Mouse (Mus musculus) heart, adult 8-10 months (tissue): ENCODE data around the gene Hoxd10. TPM values are rescaled to one million over a fixed set of nuclear protein-coding genes. Genes with fewer than 3 reads are reported as not detected.

ENCODE experiments used
- DNase-seq: peaks from one replicate; pipeline ENCODE4 v3.0.0; 2022; ENCODE audit warnings: low spot score
- total RNA-seq, 4 experiments: library from RNA; stranded (reverse); gene quantifications; 2 replicates each; pipeline ENCODE4 v1.2.4; 2022

Hoxd10 gene
- under 1 TPM in 1 of 4 experiments, not detected in 3; 0.12 TPM for total RNA-seq

GRCm38 (mm10) chr2:74691022-74691951 lies at the start of gene Hoxd10:
Hoxd10 (plus strand) TSS chr2:74691924.
- DNase-seq, result no peak

GRCm38 (mm10) chr2:74642431-74642830 lies 49.3 kb upstream of the Hoxd10 start:
- no peak for DNase-seq

- no peak for DNase-seq
Observed at GRCm38 (mm10) chr2:74645631-74646030, 46.1 kb upstream of the Hoxd10 start.

- no peak for DNase-seq
Observed at GRCm38 (mm10) chr2:74647082-74647864, 44.5 kb upstream of the Hoxd10 start.

- no peak for DNase-seq
Observed at GRCm38 (mm10) chr2:74652996-74653340, 38.8 kb upstream of the Hoxd10 start.

- no peak for DNase-seq
Observed at GRCm38 (mm10) chr2:74653781-74654535, 37.8 kb upstream of the Hoxd10 start.

GRCm38 (mm10) chr2:74654743-74655419 lies 36.8 kb upstream of the Hoxd10 start:
- no peak for DNase-seq

- DNase-seq, result no peak
Observed at GRCm38 (mm10) chr2:74655420-74655781, 36.3 kb upstream of the Hoxd10 start.

GRCm38 (mm10) chr2:74655821-74656631 lies 35.7 kb upstream of the Hoxd10 start:
- DNase-seq, result no peak

GRCm38 (mm10) chr2:74656632-74657021 lies 35.1 kb upstream of the Hoxd10 start:
- DNase-seq, result no peak

GRCm38 (mm10) chr2:74657251-74658023 lies 34.3 kb upstream of the Hoxd10 start:
- DNase-seq, result no peak

- DNase-seq, result no peak
Observed at GRCm38 (mm10) chr2:74658024-74658666, 33.6 kb upstream of the Hoxd10 start.

- DNase-seq, result no peak
Observed at GRCm38 (mm10) chr2:74658667-74659371, 32.9 kb upstream of the Hoxd10 start.

GRCm38 (mm10) chr2:74659507-74660005 lies 32.2 kb upstream of the Hoxd10 start, which contains the start of gene Evx2:
Evx2 (minus strand) TSS chr2:74659557.
- no peak for DNase-seq

GRCm38 (mm10) chr2:74660421-74661375 lies 31.0 kb upstream of the Hoxd10 start:
- DNase-seq, result no peak

GRCm38 (mm10) chr2:74661685-74662084 lies 30.0 kb upstream of the Hoxd10 start:
- DNase-seq, result no peak

GRCm38 (mm10) chr2:74663291-74663925 lies 28.3 kb upstream of the Hoxd10 start:
- no peak for DNase-seq
